Mouse (Mus musculus) layer of hippocampus, postnatal 10 days (tissue): Measurements from ENCODE around the gene Mroh9. TPM values are rescaled to one million over a fixed set of nuclear protein-coding genes. Genes with fewer than 3 reads are reported as not detected.

Experiments
- DNase-seq, 2 experiments: peaks; one replicate each; pipeline ENCODE4 v3.0.0; 2021; ENCODE audit warnings: low spot score in 2 of 2
- total RNA-seq, 2 experiments: library from RNA; stranded (reverse); gene quantifications; 2 replicates each; pipeline ENCODE4 v1.2.3; 2021

Gene Mroh9
- total RNA-seq, 2 experiments from 2014 or later, result not detected

DNA sequence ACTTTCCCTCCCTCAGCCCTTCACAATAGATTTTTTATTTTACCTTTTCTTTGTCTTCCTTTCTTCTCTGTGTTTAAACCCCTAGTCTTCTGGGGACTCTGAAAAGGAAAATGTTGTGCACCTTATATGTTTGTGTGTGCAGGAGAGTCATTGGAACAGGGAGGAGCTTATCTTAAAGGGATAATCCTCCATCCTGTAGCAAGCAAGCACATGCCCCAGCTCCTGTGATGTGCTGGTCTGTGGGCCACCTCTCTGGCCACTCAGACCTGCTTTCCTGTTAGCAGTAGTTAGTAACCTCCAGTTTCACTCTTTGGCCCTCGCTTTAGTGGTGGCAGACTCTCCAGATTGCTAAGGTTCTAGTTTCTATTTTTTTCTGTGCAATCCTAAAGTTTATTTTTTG is 101.0 kb downstream of the Mroh9 start, which contains the start of gene Fmo3:
Gene Fmo3, minus strand, starts transcription at position 101 of the 400 bp plus-strand sequence.
- DNase-seq, result no peak

Other genes with a start within 250 kb of the Mroh9 start
- 10 to 100 TPM; 25.9 to 28.7 TPM for gene Fmo1, start 219.1 kb downstream of the Mroh9 start, total RNA-seq
- under 1 TPM; 0.54 to 0.57 TPM for gene Fmo2, start 186.9 kb downstream of the Mroh9 start, total RNA-seq
- not detected for gene Fmo6, start 148.2 kb downstream of the Mroh9 start, total RNA-seq
- not detected for gene Fmo3, start 101.1 kb downstream of the Mroh9 start, total RNA-seq
- 1 to 10 TPM; 8.1 to 8.8 TPM for gene Prrx1, start 228.0 kb upstream of the Mroh9 start, total RNA-seq